Mouse (Mus musculus): Measurements from ENCODE around the gene Nostrin.

Gene Nostrin

DNA sequence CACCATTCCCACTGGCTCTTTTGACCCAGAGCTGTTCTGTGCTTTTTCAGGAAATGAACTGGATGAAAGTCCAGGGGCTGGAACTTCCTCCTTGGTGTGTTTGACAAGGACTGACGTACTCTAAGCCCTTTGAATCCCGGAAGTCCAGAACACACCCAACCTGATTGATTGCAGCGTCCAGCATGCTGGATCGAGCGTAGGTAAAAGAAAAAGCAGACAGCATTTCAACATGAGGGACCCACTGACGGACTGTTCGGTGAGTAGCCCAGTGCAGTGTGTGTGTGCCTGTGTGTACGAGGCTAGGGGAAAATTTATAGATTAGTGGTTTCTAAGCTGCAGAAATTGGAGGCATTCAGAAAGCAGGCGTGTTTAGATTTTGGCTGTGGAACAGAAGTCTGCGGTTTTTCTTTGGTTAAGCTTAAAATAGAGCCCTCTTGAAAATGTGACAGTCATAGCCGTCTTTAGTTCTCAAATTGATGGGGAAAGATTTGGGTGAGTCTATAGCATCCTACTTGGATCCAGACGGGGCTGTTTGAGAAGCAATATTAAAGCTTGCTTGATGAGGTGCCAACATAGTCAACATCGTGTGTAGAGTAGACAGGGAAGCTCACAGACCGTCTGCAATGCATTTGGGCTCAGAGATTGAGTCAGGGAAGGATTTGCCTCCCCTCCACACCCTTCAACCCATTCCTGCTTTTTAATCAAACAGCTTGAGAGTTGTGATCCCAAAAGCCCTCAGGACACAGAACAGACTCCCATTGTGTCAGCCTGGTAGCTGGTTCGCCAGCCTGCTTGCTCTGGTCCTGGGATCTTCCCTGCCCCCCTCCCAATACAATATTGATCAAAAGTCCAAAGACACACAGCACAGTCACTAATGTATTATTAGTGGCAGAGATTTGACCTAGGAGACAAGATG lies at the start of gene Nostrin:
Gene Nostrin, plus strand, starts transcription at position 140 of the 916 bp plus-strand sequence.
- in situ Hi-C loops (cut with MboI, MseI): no loop called here

DNA sequence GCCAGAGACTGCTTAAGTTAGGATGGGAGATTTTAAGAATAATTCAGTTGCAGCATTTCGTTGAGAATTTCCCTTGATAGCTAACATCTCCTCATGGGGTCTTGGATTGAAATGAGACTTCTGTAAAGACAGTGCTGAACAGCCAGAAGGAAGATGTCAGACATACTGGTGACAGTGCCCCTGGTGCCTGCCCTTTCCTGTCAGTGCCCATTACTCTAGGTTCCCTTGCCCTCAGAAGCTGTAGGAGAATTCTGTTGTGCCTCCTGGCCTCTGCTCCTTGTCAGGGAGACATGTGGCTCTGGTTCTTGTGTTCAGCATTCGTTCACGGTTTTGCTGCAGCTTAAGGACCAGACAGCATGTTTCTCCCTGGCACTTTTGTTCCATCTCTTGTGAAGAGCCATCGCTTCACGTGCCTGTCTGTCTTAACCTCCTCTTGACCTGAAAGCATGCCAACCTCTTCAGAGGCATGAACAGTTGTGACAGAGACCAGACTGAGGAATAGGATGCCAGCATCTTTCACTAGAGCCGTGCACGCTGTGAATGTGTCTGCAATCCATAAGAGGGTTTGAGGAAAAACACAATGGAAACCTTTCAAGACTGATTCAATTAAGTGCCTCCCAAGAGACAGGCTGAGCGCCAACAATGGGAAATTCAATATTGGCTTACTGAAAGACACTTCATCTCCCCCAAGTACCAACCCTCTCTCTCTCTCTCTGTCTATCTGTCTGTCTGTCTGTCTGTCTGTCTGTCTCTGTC lies 48.9 kb upstream of the Nostrin start:
- in situ Hi-C loops (cut with MboI, MseI): no loop called here

DNA sequence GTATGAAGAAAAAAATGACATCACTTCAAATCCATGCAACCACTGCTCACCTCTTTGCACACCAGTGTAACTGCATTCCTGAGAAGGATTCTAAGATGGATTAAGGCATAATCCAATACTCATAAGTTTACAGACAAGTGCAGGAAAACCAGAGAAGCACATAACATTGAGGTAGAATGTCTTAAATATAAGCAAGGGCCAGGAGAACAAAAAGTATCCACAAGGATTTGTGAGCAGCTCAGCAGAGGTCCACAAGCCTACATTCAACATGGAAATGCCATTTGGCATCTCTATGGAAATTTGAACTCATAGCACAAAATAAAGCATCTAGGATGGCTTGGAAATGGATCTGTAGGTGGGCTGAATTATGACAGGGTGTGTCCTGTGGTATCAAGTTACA lies 39.8 kb upstream of the Nostrin start:
- in situ Hi-C loops (cut with MboI, MseI): loop anchor here (5.0 to 10.0 kb wide), 2 partner anchors 309 to 531 kb away; no protein-coding TSS in a partner anchor

DNA sequence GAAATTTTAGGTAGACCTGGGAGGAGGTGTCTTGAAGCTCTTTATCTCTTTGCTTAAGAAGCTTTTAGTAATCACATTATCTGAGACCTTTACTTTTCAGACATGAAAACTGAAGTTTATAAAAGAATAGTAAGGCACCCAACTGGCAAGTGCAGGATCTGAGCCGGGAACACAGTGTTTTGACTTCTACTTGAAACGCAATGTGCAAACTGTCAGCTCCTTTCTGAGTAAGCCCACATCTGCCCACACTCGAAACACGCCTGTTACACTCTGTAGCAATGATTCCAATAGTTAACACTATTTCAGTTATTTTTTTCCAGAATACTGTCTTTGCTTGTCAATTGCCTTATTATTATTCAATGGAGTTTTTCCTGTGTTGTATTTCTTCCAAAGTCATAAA lies 38.8 kb upstream of the Nostrin start:
- in situ Hi-C loops (cut with MboI, MseI): loop anchor here (5.0 to 10.0 kb wide), 2 partner anchors 310 to 532 kb away; no protein-coding TSS in a partner anchor

DNA sequence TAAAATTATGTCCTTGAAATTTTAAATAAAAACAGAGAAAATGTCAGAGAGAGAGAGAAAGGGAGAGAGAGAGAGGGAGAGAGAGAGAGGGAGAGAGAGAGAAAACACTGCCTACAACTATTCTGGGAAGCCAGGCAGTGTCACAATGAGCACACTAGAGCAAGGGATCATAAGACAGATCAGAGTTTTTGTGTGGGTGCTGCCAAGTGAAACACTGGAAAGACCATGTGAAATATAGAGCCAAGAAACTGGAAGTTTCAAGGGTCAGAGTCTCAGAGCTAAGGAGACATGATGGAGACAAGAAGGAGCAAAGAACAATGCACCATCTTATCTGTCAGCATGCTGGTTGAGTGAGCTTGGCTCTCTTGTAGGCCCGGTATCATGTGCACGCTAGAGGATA lies 38.1 kb upstream of the Nostrin start:
- in situ Hi-C loops (cut with MboI, MseI): loop anchor here (5.0 to 10.0 kb wide), 2 partner anchors 310 to 533 kb away; no protein-coding TSS in a partner anchor

DNA sequence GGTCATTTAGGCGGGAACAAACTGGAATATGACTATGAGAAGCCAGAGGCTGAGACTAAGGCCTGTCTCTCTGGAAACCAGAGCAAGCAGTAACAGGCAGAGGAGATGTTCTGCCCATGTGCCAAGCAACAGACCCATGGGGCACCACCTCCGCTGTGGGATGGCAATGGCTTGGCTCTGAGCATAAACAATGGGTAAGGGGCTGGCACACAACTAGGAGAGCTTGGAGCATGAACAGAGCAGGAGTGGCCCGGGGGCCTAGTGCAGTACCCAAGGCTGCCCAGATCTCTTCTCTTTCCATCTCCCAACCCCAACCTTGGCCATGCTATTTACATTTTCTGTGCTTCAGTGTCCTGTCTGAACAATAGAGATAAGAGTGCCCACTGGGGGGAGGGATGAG lies 36.9 kb upstream of the Nostrin start:
- in situ Hi-C loops (cut with MboI, MseI): loop anchor here (5.0 to 10.0 kb wide), 2 partner anchors 311 to 534 kb away; no protein-coding TSS in a partner anchor

DNA sequence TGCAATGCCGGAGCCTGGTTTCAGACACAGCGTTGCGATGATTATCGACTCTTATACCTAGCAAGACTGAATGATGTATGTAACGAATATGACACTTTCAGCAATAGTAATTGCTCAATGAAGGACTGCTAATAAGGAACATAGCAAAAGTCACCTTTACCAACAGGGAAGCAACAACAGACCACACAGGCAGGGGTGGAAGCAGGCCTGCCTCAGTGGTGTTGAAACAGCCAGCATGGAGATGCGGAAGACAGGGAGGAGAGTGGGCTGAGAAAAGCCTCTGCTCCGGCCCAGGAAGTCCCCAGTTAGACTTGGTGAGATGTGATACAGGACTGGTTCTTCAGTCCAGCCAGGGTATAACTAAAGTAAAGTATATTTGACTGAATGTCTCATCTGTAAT lies 36.5 kb upstream of the Nostrin start:
- in situ Hi-C loops (cut with MboI, MseI): loop anchor here (5.0 to 10.0 kb wide), 2 partner anchors 312 to 534 kb away; no protein-coding TSS in a partner anchor

DNA sequence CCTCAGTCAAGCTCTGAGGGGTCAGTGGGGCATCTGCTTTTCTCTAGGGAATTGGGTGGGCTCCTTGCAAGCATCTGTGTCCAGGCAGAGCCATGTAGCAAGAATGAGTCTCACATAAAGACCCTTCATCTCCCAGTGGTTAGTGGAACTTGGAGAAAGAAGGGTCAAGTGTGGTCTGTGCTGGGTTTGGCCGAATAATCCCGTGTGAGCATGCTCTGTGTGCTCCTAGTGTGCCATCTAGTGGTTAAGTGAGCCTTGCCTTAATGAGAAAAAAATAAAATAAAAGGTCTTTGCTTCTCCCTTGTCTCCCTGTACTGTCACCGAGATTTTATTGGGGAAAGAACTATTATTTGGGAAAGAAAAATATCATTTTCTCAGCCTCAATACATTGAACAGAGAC lies 34.9 kb upstream of the Nostrin start:
- in situ Hi-C loops (cut with MboI, MseI): no loop called here

DNA sequence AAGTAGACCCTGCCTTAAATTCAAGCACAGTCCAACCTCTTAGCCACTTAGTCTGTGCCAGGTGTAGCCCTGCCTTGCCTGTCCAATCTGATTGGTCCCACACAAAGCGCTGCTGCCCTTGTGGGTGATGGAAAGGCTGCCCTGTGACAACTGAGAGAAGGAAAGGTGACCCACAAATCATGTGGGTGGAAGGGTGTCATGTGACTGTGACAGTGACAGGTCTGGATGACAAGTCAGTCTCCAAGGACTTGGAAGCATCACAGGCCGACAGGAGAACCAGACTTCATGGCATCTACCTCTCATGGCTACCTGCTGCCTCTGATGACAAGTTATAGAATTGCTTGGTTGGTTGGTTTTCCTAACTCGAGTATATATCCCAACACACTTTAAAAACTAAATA lies 32.1 kb upstream of the Nostrin start:
- in situ Hi-C loops (cut with MboI, MseI): no loop called here

DNA sequence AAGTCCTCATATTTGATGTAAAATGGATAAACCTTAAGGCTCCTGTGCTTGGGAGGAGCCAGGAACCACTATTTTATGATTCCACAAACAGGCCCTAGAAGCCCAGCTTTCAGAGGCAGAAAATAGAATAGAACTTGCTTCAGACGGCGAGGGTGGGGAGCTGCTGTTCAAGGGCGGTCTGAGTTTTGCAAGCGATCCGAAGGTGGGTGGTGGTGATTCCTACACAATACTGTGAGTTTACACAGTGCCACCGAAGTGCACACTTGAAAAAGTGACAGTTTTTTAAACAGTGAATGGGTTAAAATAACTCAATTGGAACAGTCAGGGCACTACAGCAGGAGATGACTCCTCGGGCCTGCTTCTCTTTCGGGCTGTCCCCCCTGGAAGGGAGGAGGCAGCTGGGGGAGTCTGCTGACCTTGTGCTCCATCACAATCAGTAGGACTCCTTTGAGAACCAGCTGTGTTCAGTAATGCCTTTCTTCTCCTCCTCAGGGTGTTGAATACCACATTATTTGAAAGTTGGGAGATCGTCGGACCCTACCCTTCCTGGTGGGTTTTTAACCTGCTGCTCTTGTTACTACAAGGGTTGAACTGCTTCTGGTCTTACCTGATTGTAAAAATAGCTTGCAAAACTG lies 31.0 kb upstream of the Nostrin start:
- in situ Hi-C loops (cut with MboI, MseI): no loop called here

DNA sequence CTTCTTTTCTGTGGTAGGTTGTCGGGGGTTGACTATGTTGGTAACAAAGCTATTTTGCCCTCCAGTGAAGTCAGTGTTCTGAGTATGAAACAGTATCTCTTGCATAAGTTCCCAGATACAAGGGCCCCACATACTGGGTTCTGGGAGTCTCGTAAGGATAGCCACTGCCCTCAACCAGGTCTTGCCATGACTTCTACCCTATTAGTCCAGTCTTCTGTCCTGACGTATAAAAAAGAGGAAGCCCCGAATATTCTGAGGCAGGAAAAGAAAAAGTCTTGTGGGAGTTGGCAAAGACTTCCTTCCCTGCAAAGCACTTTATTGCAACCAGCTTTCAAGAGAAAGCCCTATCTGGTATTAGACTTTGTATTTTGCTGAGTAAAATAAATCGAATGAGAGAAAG lies 26.4 kb upstream of the Nostrin start:
- in situ Hi-C loops (cut with MboI, MseI): no loop called here

DNA sequence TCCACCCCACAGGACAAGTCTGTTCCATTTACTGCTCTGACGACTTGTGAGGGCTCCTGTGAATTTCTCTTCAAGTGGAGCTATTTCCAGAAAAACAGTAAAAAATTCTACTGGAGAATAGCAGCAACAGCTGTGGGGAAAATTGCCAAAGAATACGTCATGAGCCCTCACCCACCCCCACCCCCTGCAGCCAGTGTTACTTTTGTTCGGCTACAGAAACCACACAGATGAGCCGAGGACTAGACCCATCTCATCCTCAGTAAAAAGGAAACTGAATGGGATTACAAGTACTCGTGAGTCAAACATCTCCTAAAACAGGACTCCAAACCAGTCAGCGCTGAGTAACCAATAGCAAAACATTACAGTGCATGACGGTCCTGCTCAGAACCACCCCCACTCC lies 25.9 kb upstream of the Nostrin start:
- in situ Hi-C loops (cut with MboI, MseI): no loop called here

DNA sequence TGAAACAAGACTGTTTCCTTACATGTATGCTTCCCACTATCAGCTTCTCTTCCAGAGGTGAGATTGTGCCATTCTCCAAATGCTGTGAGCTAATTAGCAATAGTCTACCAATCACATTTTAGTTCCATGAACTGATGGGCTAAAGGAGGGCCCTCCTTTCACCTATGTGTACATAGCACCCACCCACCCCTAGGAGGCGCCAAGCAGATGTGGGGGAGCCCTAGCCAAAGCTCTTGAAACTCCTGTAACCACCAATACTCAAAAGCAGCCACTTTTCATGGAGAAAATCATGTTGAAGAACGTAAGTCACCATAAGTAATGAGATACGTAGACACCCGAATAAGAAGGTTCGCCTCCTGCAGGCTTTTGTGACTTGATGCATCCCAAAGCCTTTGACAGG lies 23.0 kb upstream of the Nostrin start:
- in situ Hi-C loops (cut with MboI, MseI): no loop called here

DNA sequence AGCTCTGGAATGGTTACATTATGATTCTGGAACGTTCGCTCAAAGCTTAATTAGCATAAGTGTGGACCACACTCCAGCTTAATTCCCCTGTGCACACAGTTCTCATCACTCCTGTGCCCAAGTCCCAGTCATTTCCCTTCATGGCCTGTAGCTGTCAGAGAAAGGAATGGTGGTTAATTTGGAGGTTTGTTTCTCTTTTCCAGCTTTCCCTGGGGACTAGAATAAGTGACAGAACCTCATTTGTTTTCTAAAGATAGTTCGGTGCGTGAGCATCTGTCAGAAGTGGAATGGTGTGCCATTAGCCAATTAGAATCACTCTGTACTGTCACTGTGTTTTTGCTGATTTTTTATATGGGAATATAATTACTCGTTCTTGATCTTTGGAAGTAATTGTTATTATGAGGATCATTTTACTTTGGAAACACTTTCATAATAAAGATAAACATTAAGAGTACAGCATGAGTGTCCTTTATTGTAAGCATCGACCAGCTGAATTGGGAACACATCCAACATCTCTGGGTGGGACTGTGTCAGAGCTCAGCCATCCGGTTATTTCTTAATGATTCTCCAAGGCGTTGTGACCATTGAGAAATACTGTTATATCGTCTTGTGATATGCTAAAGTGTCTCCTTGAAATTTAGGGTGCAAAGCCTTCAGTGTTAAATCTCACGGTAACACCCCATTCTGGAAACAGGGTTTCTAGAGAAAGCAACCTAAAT lies 21.6 kb upstream of the Nostrin start:
- in situ Hi-C loops (cut with MboI, MseI): no loop called here

DNA sequence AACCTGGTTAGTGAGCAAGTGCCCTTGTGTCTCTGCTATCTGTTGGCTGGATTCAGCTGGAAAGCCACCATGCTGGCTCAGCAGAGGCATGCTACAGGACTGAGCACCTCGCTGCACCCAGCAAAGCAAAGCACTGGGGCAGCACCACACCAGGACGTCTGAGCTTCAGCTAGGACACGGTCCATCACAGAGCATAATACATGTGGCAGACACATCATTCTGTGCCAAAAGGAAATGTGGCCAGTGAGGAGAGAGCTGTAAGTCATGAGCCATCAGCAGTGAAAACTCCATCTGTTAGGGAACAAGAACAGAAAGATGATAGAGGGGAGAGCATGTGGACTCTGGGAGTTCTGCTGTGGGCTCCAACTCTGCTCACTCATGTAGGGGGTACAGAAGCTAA lies 19.7 kb upstream of the Nostrin start:
- in situ Hi-C loops (cut with MboI, MseI): no loop called here

DNA sequence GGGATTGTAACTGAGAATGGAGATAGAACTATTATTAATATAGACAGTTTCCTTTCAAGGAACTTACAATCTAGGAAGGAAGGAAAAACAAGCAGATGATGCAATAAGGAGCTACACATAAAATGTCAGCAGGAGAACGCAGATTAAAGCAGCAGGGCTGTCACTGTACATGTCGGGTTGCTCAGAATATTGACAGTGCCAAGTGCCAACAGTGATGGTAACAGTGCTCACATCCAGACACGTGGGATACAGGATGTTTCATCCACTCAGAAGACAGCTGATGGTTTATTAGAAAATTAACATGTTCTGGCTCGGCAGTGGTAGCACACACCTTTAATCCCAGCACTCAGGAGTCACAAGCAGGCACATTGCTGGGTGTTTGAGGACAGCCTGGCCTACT lies 18.8 kb upstream of the Nostrin start:
- in situ Hi-C loops (cut with MboI, MseI): no loop called here

DNA sequence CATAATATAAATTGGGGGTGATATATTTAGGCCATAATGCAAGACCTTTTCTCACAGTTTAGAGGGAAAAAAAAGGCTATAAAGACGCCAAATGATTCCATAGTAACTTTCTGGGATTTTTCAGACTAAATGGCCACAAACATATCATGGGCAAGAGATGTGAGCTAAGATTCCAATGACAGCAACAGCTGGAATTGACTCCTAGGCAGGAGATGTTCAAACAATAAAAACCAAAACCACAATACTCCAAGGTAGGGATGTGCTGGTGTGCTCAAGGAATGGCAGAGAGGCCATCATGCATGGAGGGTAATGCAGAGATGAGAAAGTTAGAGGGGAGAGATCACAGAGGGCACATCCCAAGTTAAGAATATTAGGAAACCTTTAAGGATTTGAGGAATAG lies 16.6 kb upstream of the Nostrin start:
- in situ Hi-C loops (cut with MboI, MseI): no loop called here

DNA sequence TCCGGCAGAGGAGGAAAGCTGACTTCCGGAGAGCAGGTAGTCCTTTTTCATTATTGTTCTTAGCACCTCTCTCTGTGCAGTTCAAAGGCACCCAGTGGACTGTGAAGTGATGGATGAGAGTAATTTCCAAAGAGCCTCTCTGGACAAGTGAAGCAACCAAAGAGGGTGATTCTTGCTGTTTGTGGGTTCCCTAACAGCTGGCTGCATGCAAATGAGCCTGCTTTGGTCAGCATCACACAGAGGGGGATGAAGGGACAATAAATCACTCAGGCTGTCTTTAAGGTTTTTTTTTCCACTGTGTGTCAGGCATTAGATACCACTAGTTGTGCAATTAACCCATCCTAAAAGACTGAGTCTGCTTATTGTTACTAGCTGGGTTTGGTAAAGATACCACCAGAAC lies 15.9 kb upstream of the Nostrin start:
- in situ Hi-C loops (cut with MboI, MseI): no loop called here

DNA sequence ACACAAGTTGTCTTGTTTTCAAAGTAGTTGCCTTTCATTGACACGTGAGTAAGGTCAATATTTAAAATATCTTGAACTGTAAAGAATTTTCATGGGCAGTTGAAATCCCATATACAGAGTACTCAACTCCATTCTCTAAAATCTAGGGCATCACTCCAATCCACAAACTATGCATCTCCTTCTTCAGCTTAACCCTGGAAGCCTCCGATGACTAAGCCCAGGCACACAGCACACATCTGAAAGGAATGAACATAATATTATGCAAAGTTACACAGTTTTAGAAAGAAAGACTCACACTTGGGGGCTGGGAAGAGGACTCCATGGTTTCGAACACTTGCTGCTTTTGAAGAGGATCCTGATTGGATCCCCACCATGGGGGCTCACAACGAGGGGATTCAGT lies 13.9 kb upstream of the Nostrin start:
- in situ Hi-C loops (cut with MboI, MseI): no loop called here

DNA sequence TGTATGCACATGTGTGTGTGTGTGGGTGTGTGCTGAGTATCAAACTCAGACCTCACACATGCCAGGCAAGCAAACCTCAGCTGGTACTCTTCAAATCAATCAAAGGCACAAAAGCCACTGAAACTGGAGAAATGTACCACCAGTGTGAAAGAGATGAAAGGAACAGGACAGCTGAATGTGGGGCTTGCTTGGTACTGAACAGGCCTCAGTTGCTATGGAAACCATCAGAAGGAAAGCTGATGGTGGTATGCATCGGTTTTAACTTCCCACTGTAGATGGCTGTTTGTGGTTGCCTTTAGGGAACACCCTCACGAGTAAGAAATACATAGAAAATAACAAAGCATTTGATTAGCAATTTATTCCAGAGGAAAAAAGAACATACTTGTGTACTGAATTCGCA lies 10.2 kb upstream of the Nostrin start:
- in situ Hi-C loops (cut with MboI, MseI): no loop called here

DNA sequence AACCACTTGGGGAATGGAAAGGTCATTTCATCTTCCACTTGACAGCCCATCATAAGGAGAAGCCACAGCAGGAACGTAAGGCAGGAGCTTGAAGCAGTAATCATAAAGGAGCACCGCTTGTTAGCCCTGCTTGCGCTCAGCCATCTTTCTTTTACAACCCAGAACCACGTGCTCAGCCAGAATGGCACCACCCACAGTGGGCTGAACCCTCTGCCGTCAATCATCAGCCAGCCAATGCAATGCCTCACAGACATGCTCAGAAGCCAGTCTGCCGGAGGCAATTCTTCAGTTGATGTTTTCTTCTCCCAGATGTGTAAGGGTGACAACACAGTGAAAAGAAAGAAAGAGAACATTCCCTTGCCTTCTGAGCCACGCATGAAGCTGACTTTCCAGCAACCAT lies 7.3 kb upstream of the Nostrin start:
- in situ Hi-C loops (cut with MboI, MseI): no loop called here

All from T-helper 17 cell (primary cell).